Mouse (Mus musculus) gastrocnemius, adult 2 months (tissue): ENCODE measurements around the gene Mast3. TPM values are rescaled to one million over a fixed set of nuclear protein-coding genes. Genes with fewer than 3 reads are reported as not detected.

ENCODE experiments used
- DNase-seq: peaks from one replicate; pipeline ENCODE4 v3.0.0; 2022
- H3K27ac ChIP-seq: fragments of 200-600 bp; 2 replicates; pipeline ENCODE4 v1.8.1; 2022; ENCODE audit warnings: mild to moderate bottlenecking
- H3K4me3 ChIP-seq: fragments of 200-600 bp; 2 replicates; pipeline ENCODE4 v1.8.1; 2022; ENCODE audit warnings: mild to moderate bottlenecking, moderate library complexity
- CTCF ChIP-seq: fragments of 200-600 bp; IDR thresholded peaks from 2 replicates; pipeline ENCODE4 v1.8.1; 2022; ENCODE audit warnings: antibody characterized with exemption, mild to moderate bottlenecking, moderate library complexity
- intact Hi-C: fragments of 180-260 bp; cut with DNase I; formaldehyde crosslinking; loops from one replicate; pipeline ENCODE4 v1.15.1; 2025
- total RNA-seq, 2 experiments: library from RNA; stranded (reverse); gene quantifications; 2 replicates each; pipeline ENCODE4 v1.2.3; 2021

Gene Mast3
- total RNA-seq, 2 experiments from 2014 or later, result 2.7 to 3.6 TPM

GRCm38 (mm10) chr8:70758616-70759561, 46.0 kb downstream of the Mast3 start:
- intact Hi-C loops, result no loop called here
- peak; percentile 69 for DNase-seq
- Histone ChIP-seq H3K27ac (peak overlapping the region; percentile 94), H3K4me3 (peak overlapping the region; percentile 88)
- no peak for TF ChIP-seq CTCF

- H3K4me3 ChIP-seq, result no peak overlapping the region
- peak overlapping the region; percentile 94; the same call in 1 of the 2 replicates for H3K27ac ChIP-seq
- no peak for TF ChIP-seq CTCF
- peak; percentile 21 for DNase-seq
- intact Hi-C loops, result no loop called here
Measured at GRCm38 (mm10) chr8:70758308-70758615, 46.6 kb downstream of the Mast3 start.

- intact Hi-C loops, result no loop called here
- peak overlapping the region; percentile 96 for H3K27ac ChIP-seq
- DNase-seq, result peak; percentile 42
- H3K4me3 ChIP-seq, result no peak overlapping the region
- TF ChIP-seq CTCF, result peak; percentile 50
Measured at GRCm38 (mm10) chr8:70757523-70758307, 47.1 kb downstream of the Mast3 start.

- H3K4me3 ChIP-seq, result no peak overlapping the region; the same call in 1 of the 2 replicates
- H3K27ac ChIP-seq, result peak overlapping the region; percentile 96
- intact Hi-C loops, result no loop called here
- DNase-seq, result peak; percentile 16
- no peak for TF ChIP-seq CTCF
Measured at GRCm38 (mm10) chr8:70756476-70757040, 48.3 kb downstream of the Mast3 start.

- peak; percentile 32 for DNase-seq
- intact Hi-C loops, result no loop called here
- Histone ChIP-seq H3K27ac (peak overlapping the region; percentile 96), H3K4me3 (peak overlapping the region; percentile 92)
- no peak for TF ChIP-seq CTCF
Measured at GRCm38 (mm10) chr8:70755661-70756475, 49.0 kb downstream of the Mast3 start.

GRCm38 (mm10) chr8:70754871-70755660, 49.8 kb downstream of the Mast3 start:
- peak; percentile 74 for DNase-seq
- H3K27ac ChIP-seq, result peak overlapping the region; percentile 96
- intact Hi-C loops, result no loop called here

GRCm38 (mm10) chr8:70754043-70754870, 50.6 kb downstream of the Mast3 start, which contains the start of gene Rab3a:
Gene Rab3a (plus strand): TSS chr8:70754679.
- Histone ChIP-seq H3K27ac (peak within 1 kb of the TSS; percentile 96), H3K4me3 (peak within 1 kb of the TSS; percentile 92)
- intact Hi-C loops, result no loop called here
- no peak for TF ChIP-seq CTCF
- peak; percentile 98 for DNase-seq

More at GRCm38 (mm10) chr8:70754871-70755660, 49.8 kb downstream of the Mast3 start:
- peak overlapping the region; percentile 92 for H3K4me3 ChIP-seq
- TF ChIP-seq CTCF, result no peak

GRCm38 (mm10) chr8:70753151-70753550, 51.7 kb downstream of the Mast3 start:
- peak overlapping the region; percentile 92 for H3K4me3 ChIP-seq
- intact Hi-C loops, result loop anchor here (2.0 kb wide), 1 partner anchor 32 kb away; no protein-coding TSS in a partner anchor
- peak overlapping the region; percentile 96 for H3K27ac ChIP-seq
- peak; percentile 98 for DNase-seq
- TF ChIP-seq CTCF, result no peak

- Histone ChIP-seq H3K27ac (peak overlapping the region; percentile 96), H3K4me3 (peak overlapping the region; percentile 92)
- intact Hi-C loops, result loop anchor here (2.0 kb wide), 1 partner anchor 31 kb away; no protein-coding TSS in a partner anchor
- peak; percentile 79 for TF ChIP-seq CTCF
- DNase-seq, result peak; percentile 79
Measured at GRCm38 (mm10) chr8:70752000-70752764, 52.7 kb downstream of the Mast3 start.
